Mouse (Mus musculus) myocyte (in vitro differentiated cells): Measurements from ENCODE around the gene Gm20594. TPM values are rescaled to one million over a fixed set of nuclear protein-coding genes. Genes with fewer than 3 reads are reported as not detected.

Experiments used
- H3K27me3 ChIP-seq: one replicate; pipeline ENCODE4 v1.6.1; 2011; ENCODE audit not compliant: control insufficient read depth, insufficient read depth, insufficient read length
- H3K36me3 ChIP-seq: one replicate; pipeline ENCODE4 v1.6.1; 2011; ENCODE audit not compliant: control insufficient read depth, insufficient read depth
- H3K4me2 ChIP-seq: one replicate; pipeline ENCODE4 v1.6.1; 2011; ENCODE audit warnings: low read depth, control low read depth
- H3K4me3 ChIP-seq: one replicate; pipeline ENCODE4 v1.5.1; 2011; ENCODE audit warnings: mild to moderate bottlenecking, control low read depth, moderate library complexity
- H3K79me2 ChIP-seq: one replicate; pipeline ENCODE4 v1.6.1; 2011; ENCODE audit not compliant: control insufficient read depth, insufficient read depth
- H3ac ChIP-seq: one replicate; pipeline ENCODE4 v1.6.1; 2011; ENCODE audit not compliant: control insufficient read depth, insufficient read length
- CEBPB ChIP-seq: IDR thresholded peaks from 2 replicates; pipeline ENCODE4 v1.6.1; 2011; ENCODE audit warnings: mild to moderate bottlenecking, moderate library complexity; ENCODE audit not compliant: poor library complexity, insufficient read depth, severe bottlenecking
- E2F4 ChIP-seq: IDR thresholded peaks from one replicate; pipeline ENCODE4 v1.6.1; 2011; ENCODE audit warnings: mild to moderate bottlenecking, control low read depth, moderate library complexity; ENCODE audit not compliant: insufficient read depth
- MAX ChIP-seq: IDR thresholded peaks from one replicate; pipeline ENCODE4 v1.6.1; 2011; ENCODE audit warnings: low read depth, mild to moderate bottlenecking, control low read depth
- MYOD1 ChIP-seq, 3 experiments: IDR thresholded peaks; one replicate each; pipeline ENCODE4 v1.6.1; 2011; ENCODE audit warnings: control low read depth in 2 of 3, low read depth in 2 of 3, mild to moderate bottlenecking in 2 of 3, moderate library complexity in 1 of 3; ENCODE audit not compliant: insufficient read length in 2 of 3, control insufficient read depth in 1 of 3
- MYOG ChIP-seq, 3 experiments: IDR thresholded peaks; one replicate each; pipeline ENCODE4 v1.6.1; 2011; ENCODE audit warnings: control low read depth in 2 of 3, low read depth in 2 of 3, mild to moderate bottlenecking in 2 of 3; ENCODE audit not compliant: insufficient read length in 2 of 3, control insufficient read depth in 1 of 3, insufficient read depth in 1 of 3
- POLR2A ChIP-seq: IDR thresholded peaks from one replicate; pipeline ENCODE4 v1.6.1; 2011; ENCODE audit warnings: low read depth, mild to moderate bottlenecking, control low read depth, moderate library complexity; ENCODE audit not compliant: insufficient read length
- POLR2AphosphoS2 ChIP-seq: IDR thresholded peaks from one replicate; pipeline ENCODE4 v1.6.1; 2011; ENCODE audit warnings: low read depth, control low read depth; ENCODE audit not compliant: insufficient read length
- REST ChIP-seq: IDR thresholded peaks from one replicate; pipeline ENCODE4 v1.6.1; 2011; ENCODE audit warnings: mild to moderate bottlenecking, control low read depth, moderate library complexity; ENCODE audit not compliant: insufficient read depth, insufficient read length
- SRF ChIP-seq: IDR thresholded peaks from one replicate; pipeline ENCODE4 v1.6.1; 2011; ENCODE audit warnings: low read depth; ENCODE audit not compliant: control insufficient read depth, insufficient read length
- TCF12 ChIP-seq: IDR thresholded peaks from one replicate; pipeline ENCODE4 v1.6.1; 2011; ENCODE audit warnings: mild to moderate bottlenecking, control low read depth; ENCODE audit not compliant: poor library complexity, insufficient read depth, severe bottlenecking
- TCF3 ChIP-seq: IDR thresholded peaks from one replicate; pipeline ENCODE4 v1.6.1; 2011; ENCODE audit warnings: low read depth, control low read depth; ENCODE audit not compliant: insufficient read length
- USF1 ChIP-seq: IDR thresholded peaks from one replicate; pipeline ENCODE4 v1.6.1; 2011; ENCODE audit warnings: low read depth, mild to moderate bottlenecking, control low read depth, moderate library complexity
- polyA plus RNA-seq: library from polyadenylated mRNA; unstranded; fragments of >200 nt; fragmentation: generic; extraction: Trizol; gene quantifications from one replicate; pipeline ENCODE4 v1.2.1, GENCODE M21; 2012; ENCODE audit warnings: missing spikeins

The Gm20594 gene
- polyA plus RNA-seq = not detected

- no peak within 1 kb of the TSS for H3K4me2 ChIP-seq
- TF ChIP-seq USF1 = no peak
- no peak for TF ChIP-seq TCF3
- TF ChIP-seq REST = no peak
- no peak for TF ChIP-seq SRF
- no peak for TF ChIP-seq MYOG (IDR thresholded peaks at IDR 0.05; ENCODE audit: control insufficient read depth in 1 of 3, insufficient read depth in 1 of 3, insufficient read length in 2 of 3, low read depth in 2 of 3)
- no peak for TF ChIP-seq TCF12
- no peak for TF ChIP-seq POLR2A
- no peak for TF ChIP-seq MYOD1 (IDR thresholded peaks at IDR 0.05; ENCODE audit: control insufficient read depth in 1 of 3, insufficient read length in 2 of 3, low read depth in 2 of 3)
- TF ChIP-seq E2F4 = no peak
- TF ChIP-seq CEBPB = no peak
- no peak for TF ChIP-seq POLR2AphosphoS2
- no peak for TF ChIP-seq MAX
Measured at GRCm38 (mm10) chr6:79817616-79818015, at the start of gene Gm20594. Gm20594 (plus strand) TSS chr6:79817916.

DNA sequence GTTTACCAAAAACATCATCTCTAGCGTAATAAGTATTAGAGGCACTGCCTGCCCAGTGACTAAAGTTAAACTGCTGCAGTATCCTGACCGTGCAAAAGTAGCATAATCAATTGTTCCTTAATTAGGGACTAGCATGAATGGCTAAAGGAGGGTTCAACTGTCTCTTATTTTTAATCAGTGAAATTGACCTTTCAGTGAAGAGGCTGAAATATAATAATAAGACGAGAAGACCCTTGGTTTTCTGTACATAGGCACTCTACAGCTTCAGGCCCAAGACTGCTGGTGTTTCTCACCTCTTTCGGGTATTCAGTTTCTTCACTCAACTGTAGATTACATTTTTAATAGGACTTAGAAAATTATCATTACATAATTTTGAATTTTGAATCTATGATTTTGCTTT, 398 bp downstream of the Gm20594 start:
- TF ChIP-seq SRF = no peak
- TF ChIP-seq TCF12 = no peak
- TF ChIP-seq MYOD1 (IDR thresholded peaks at IDR 0.05; ENCODE audit: control insufficient read depth in 1 of 3, insufficient read length in 2 of 3, low read depth in 2 of 3) = no peak
- TF ChIP-seq REST = no peak
- no peak for TF ChIP-seq CEBPB
- no peak for TF ChIP-seq USF1
- TF ChIP-seq TCF3 = no peak
- no peak for TF ChIP-seq MAX
- TF ChIP-seq POLR2AphosphoS2 = no peak
- TF ChIP-seq MYOG (IDR thresholded peaks at IDR 0.05; ENCODE audit: control insufficient read depth in 1 of 3, insufficient read depth in 1 of 3, insufficient read length in 2 of 3, low read depth in 2 of 3) = no peak
- TF ChIP-seq POLR2A = no peak
- no peak for TF ChIP-seq E2F4
- Histone ChIP-seq H3K36me3 (no peaks in the 10 kb centered on the region), H3K4me3 (no peak overlapping the region), H3K79me2 (no peaks in the 10 kb centered on the region), H3K27me3 (no peaks in the 10 kb centered on the region), H3ac (no peak overlapping the region), H3K4me2 (no peak overlapping the region)

More at GRCm38 (mm10) chr6:79817616-79818015, at the start of gene Gm20594:
- H3ac ChIP-seq = no peak within 1 kb of the TSS
- no peaks in the 10 kb centered on the region for H3K27me3 ChIP-seq
- H3K36me3 ChIP-seq = no peaks in the 10 kb centered on the region
- no peaks in the 10 kb centered on the region for H3K79me2 ChIP-seq
- H3K4me3 ChIP-seq = no peak within 1 kb of the TSS

- Histone ChIP-seq H3K36me3 (no peaks in the 10 kb centered on the region), H3K4me2 (no peak overlapping the region), H3ac (no peak overlapping the region), H3K4me3 (no peak overlapping the region), H3K79me2 (no peaks in the 10 kb centered on the region), H3K27me3 (no peaks in the 10 kb centered on the region)
- no peak for TF ChIP-seq REST
- no peak for TF ChIP-seq MAX
- no peak for TF ChIP-seq MYOD1 (IDR thresholded peaks at IDR 0.05; ENCODE audit: control insufficient read depth in 1 of 3, insufficient read length in 2 of 3, low read depth in 2 of 3)
- no peak for TF ChIP-seq TCF3
- no peak for TF ChIP-seq E2F4
- TF ChIP-seq USF1 = no peak
- no peak for TF ChIP-seq TCF12
- TF ChIP-seq MYOG (IDR thresholded peaks at IDR 0.05; ENCODE audit: control insufficient read depth in 1 of 3, insufficient read depth in 1 of 3, insufficient read length in 2 of 3, low read depth in 2 of 3) = no peak
- no peak for TF ChIP-seq CEBPB
- no peak for TF ChIP-seq POLR2A
- TF ChIP-seq POLR2AphosphoS2 = no peak
- no peak for TF ChIP-seq SRF
Measured at GRCm38 (mm10) chr6:79833845-79834244, 16.1 kb downstream of the Gm20594 start.

- TF ChIP-seq USF1 (no peak), MYOD1 (IDR thresholded peaks at IDR 0.05; ENCODE audit: control insufficient read depth in 1 of 3, insufficient read length in 2 of 3, low read depth in 2 of 3) (no peak), MYOG (IDR thresholded peaks at IDR 0.05; ENCODE audit: control insufficient read depth in 1 of 3, insufficient read depth in 1 of 3, insufficient read length in 2 of 3, low read depth in 2 of 3) (no peak), POLR2A (no peak), MAX (no peak), TCF12 (no peak), E2F4 (no peak), TCF3 (no peak), CEBPB (no peak), REST (no peak), POLR2AphosphoS2 (no peak), SRF (no peak)
- Histone ChIP-seq H3K36me3 (no peaks in the 10 kb centered on the region), H3K79me2 (no peaks in the 10 kb centered on the region), H3K4me2 (no peak overlapping the region), H3K27me3 (no peaks in the 10 kb centered on the region), H3ac (no peak overlapping the region), H3K4me3 (no peak overlapping the region)
Measured at GRCm38 (mm10) chr6:79846829-79847228, 29.1 kb downstream of the Gm20594 start.

Other genes starting within 250 kb of the Gm20594 start
- 0.08 TPM for gene Lrrtm4, start 201.0 kb downstream of the Gm20594 start, polyA plus RNA-seq